Mouse (Mus musculus) G1E (cell line): ENCODE data around the gene Eef1a2.

Experiments
- CTCF ChIP-seq: IDR thresholded peaks from 2 replicates; pipeline ENCODE4 v1.5.1; 2012; ENCODE audit warnings: low read depth, low read length, inconsistent platforms, mixed read lengths
- GATA1 ChIP-seq: IDR thresholded peaks from 2 replicates; pipeline ENCODE4 v1.6.1; 2012; ENCODE audit warnings: borderline replicate concordance, low read length, inconsistent platforms, mixed read lengths
- GATA2 ChIP-seq: IDR thresholded peaks from 2 replicates; pipeline ENCODE4 v1.6.1; 2012; ENCODE audit warnings: low read depth, low read length, inconsistent platforms, borderline replicate concordance
- POLR2AphosphoS5 ChIP-seq: IDR thresholded peaks from 2 replicates; pipeline ENCODE4 v1.6.1; 2012; ENCODE audit warnings: low read depth, low read length, inconsistent platforms; ENCODE audit not compliant: insufficient replicate concordance
- TAL1 ChIP-seq: conservative IDR thresholded peaks from 2 replicates; pipeline ENCODE4 v1.6.1; 2012; ENCODE audit warnings: low read depth, low read length, inconsistent platforms, mixed read lengths

- TF ChIP-seq CTCF (no peak), TAL1 (no peak), GATA2 (no peak), POLR2AphosphoS5 (no peak), GATA1 (no peak)
These were observed 22.8 kb downstream of the Eef1a2 start for GRCm38 (mm10) chr2:181133837-181134590.
